Mouse (Mus musculus) intestine, embryonic 14.5 days (tissue): ENCODE measurements at regions not wholly inside any gene's neighbourhood (a gene's known extent, or its start where the extent isn't known, plus 50 kb on each side); places are given as distances from the start of the nearest gene placed in this dataset.

ENCODE experiments used
- ATAC-seq: fragments of 200-750 bp; cut with Nextera tagmentation; replicated peaks from 2 replicates; pipeline ENCODE4 v1.8.0; 2017; ENCODE audit warnings: low read depth, moderate number of reproducible peaks, moderate TSS enrichment, moderate library complexity; ENCODE audit not compliant: low FRiP score, low TSS enrichment
- DNase-seq: peaks from one replicate; pipeline ENCODE4 v3.0.0-alpha.2; 2018; ENCODE audit warnings: low spot score
- H3K27ac ChIP-seq: fragments of 300-500 bp; sonication (generic); 2 replicates; pipeline ENCODE4 v1.5.1; 2014; ENCODE audit warnings: low read depth, mild to moderate bottlenecking, control low read depth
- H3K27me3 ChIP-seq: fragments of 300-500 bp; sonication (generic); replicated peaks from 2 replicates; pipeline ENCODE4 v1.6.1; 2014; ENCODE audit warnings: low read length, control low read depth; ENCODE audit not compliant: control insufficient read depth, insufficient read depth
- H3K36me3 ChIP-seq: fragments of 300-500 bp; sonication (generic); 2 replicates; pipeline ENCODE4 v1.6.1; 2014; ENCODE audit warnings: low read length, control low read depth; ENCODE audit not compliant: control insufficient read depth, insufficient read depth
- H3K4me1 ChIP-seq: fragments of 300-500 bp; sonication (generic); replicated peaks from 2 replicates; pipeline ENCODE4 v1.6.1; 2014; ENCODE audit warnings: low read length, control low read depth, mixed read lengths; ENCODE audit not compliant: control insufficient read depth, insufficient read depth
- H3K4me2 ChIP-seq: fragments of 300-500 bp; sonication (generic); 2 replicates; pipeline ENCODE4 v1.6.1; 2014; ENCODE audit warnings: low read length
- H3K4me3 ChIP-seq: fragments of 300-500 bp; sonication (generic); 2 replicates; pipeline ENCODE4 v1.5.1; 2014; ENCODE audit warnings: low read depth, low read length, control low read depth, mixed read lengths
- H3K9ac ChIP-seq: fragments of 300-500 bp; sonication (generic); 2 replicates; pipeline ENCODE4 v1.6.1; 2014; ENCODE audit warnings: mild to moderate bottlenecking, low read length
- H3K9me3 ChIP-seq: fragments of 300-500 bp; sonication (generic); 2 replicates; pipeline ENCODE4 v1.6.1; 2016; ENCODE audit warnings: low read length, control low read depth; ENCODE audit not compliant: control insufficient read depth
- WGBS: fragments of 180-500 bp; shearing (Covaris S2); extraction: QIAGEN DNeasy Blood & Tissue Kit; methylation state at CpG from one replicate; pipeline ENCODE4 v1.1.7; 2014; 5-methylcytosine and 5-hydroxymethylcytosine counted together

GRCm38 (mm10) chr10:21446641-21447040 is 69.5 kb downstream of the Aldh8a1 start:
- DNase-seq = no peak
- no peaks in the 10 kb centered on the region for H3K27me3 ChIP-seq
- no peaks in the 10 kb centered on the region for H3K36me3 ChIP-seq
- no peak overlapping the region for H3K4me2 ChIP-seq
- no peaks in the 10 kb centered on the region for H3K9me3 ChIP-seq
- H3K4me3 ChIP-seq = no peak overlapping the region
- no peak overlapping the region for H3K9ac ChIP-seq
- 49% methylated on average over 12 of the region's 12 CpGs for WGBS
- H3K4me1 ChIP-seq = peaks cover 2% of the 10 kb centered on the region; the same call in 1 of the 2 replicates
- ATAC-seq = no peak
- H3K27ac ChIP-seq = no peak overlapping the region

- H3K4me1 ChIP-seq = peaks cover 2% of the 10 kb centered on the region; the same call in 1 of the 2 replicates
- no peak overlapping the region for H3K4me2 ChIP-seq
- DNase-seq (no peak), ATAC-seq (no peak)
- 75% methylated on average over 3 of the region's 3 CpGs for WGBS
- no peaks in the 10 kb centered on the region for H3K27me3 ChIP-seq
- no peaks in the 10 kb centered on the region for H3K36me3 ChIP-seq
- H3K9ac ChIP-seq = no peak overlapping the region
- no peak overlapping the region for H3K4me3 ChIP-seq
- no peak overlapping the region for H3K27ac ChIP-seq
- H3K9me3 ChIP-seq = no peaks in the 10 kb centered on the region
Measured at GRCm38 (mm10) chr10:21448132-21448531, 71.0 kb downstream of the Aldh8a1 start.

GRCm38 (mm10) chr10:21448942-21449341 is 71.9 kb downstream of the Aldh8a1 start:
- no peaks in the 10 kb centered on the region for H3K36me3 ChIP-seq
- DNase-seq = no peak
- ATAC-seq = no peak
- no peak overlapping the region for H3K4me3 ChIP-seq
- H3K9me3 ChIP-seq = no peaks in the 10 kb centered on the region
- WGBS = 73% methylated on average over 5 of the region's 5 CpGs
- no peak overlapping the region for H3K9ac ChIP-seq
- H3K27me3 ChIP-seq = no peaks in the 10 kb centered on the region
- H3K4me1 ChIP-seq = peaks cover 2% of the 10 kb centered on the region; the same call in 1 of the 2 replicates
- H3K4me2 ChIP-seq = no peak overlapping the region
- H3K27ac ChIP-seq = no peak overlapping the region

GRCm38 (mm10) chr10:21452611-21453010 is 75.5 kb downstream of the Aldh8a1 start:
- no peak overlapping the region for H3K27ac ChIP-seq
- no peak overlapping the region for H3K4me3 ChIP-seq
- no peaks in the 10 kb centered on the region for H3K36me3 ChIP-seq
- DNase-seq (no peak), ATAC-seq (no peak)
- WGBS = 94% methylated on average over 2 of the region's 2 CpGs
- no peaks in the 10 kb centered on the region for H3K4me1 ChIP-seq
- H3K27me3 ChIP-seq = no peaks in the 10 kb centered on the region
- no peak overlapping the region for H3K9ac ChIP-seq
- H3K4me2 ChIP-seq = no peak overlapping the region
- no peaks in the 10 kb centered on the region for H3K9me3 ChIP-seq

GRCm38 (mm10) chr10:21453527-21453926 is 76.4 kb downstream of the Aldh8a1 start:
- Histone ChIP-seq H3K9ac (no peak overlapping the region), H3K9me3 (no peaks in the 10 kb centered on the region), H3K4me3 (no peak overlapping the region), H3K4me2 (no peak overlapping the region), H3K27me3 (no peaks in the 10 kb centered on the region), H3K27ac (no peak overlapping the region), H3K4me1 (no peaks in the 10 kb centered on the region), H3K36me3 (no peaks in the 10 kb centered on the region)
- WGBS = 71% methylated on average over 3 of the region's 3 CpGs
- no peak for ATAC-seq
- DNase-seq = peak; percentile 31

- DNase-seq = peak; percentile 44
- Histone ChIP-seq H3K4me3 (no peak overlapping the region), H3K4me2 (no peak overlapping the region), H3K36me3 (no peaks in the 10 kb centered on the region), H3K27ac (no peak overlapping the region), H3K4me1 (no peaks in the 10 kb centered on the region), H3K9me3 (no peaks in the 10 kb centered on the region), H3K27me3 (no peaks in the 10 kb centered on the region), H3K9ac (no peak overlapping the region)
- ATAC-seq = no peak
- WGBS = 89% methylated on average over 5 of the region's 5 CpGs
Measured at GRCm38 (mm10) chr10:21454153-21454552, 77.1 kb downstream of the Aldh8a1 start.

- Histone ChIP-seq H3K27ac (no peak overlapping the region), H3K36me3 (no peaks in the 10 kb centered on the region), H3K4me2 (no peak overlapping the region), H3K9me3 (no peaks in the 10 kb centered on the region), H3K4me1 (no peaks in the 10 kb centered on the region), H3K9ac (no peak overlapping the region), H3K4me3 (no peak overlapping the region), H3K27me3 (no peaks in the 10 kb centered on the region)
- DNase-seq (peak; percentile 37), ATAC-seq (no peak)
- 90% methylated on average over 16 of the region's 16 CpGs for WGBS
Measured at GRCm38 (mm10) chr10:21454757-21455156, 77.7 kb downstream of the Aldh8a1 start.

GRCm38 (mm10) chr10:21455863-21456262 is 78.8 kb downstream of the Aldh8a1 start:
- no peak overlapping the region for H3K27ac ChIP-seq
- no peak overlapping the region for H3K9ac ChIP-seq
- no peak overlapping the region for H3K4me3 ChIP-seq
- ATAC-seq (no peak), DNase-seq (no peak)
- no peak overlapping the region for H3K4me2 ChIP-seq
- no peaks in the 10 kb centered on the region for H3K36me3 ChIP-seq
- 71% methylated on average over 5 of the region's 5 CpGs for WGBS
- H3K27me3 ChIP-seq = no peaks in the 10 kb centered on the region
- no peaks in the 10 kb centered on the region for H3K9me3 ChIP-seq
- H3K4me1 ChIP-seq = 0 out of 2 replicates have a peak, but pooled peaks cover 4% of the 10 kb centered on the region

GRCm38 (mm10) chr10:21456359-21456758 is 79.3 kb downstream of the Aldh8a1 start:
- DNase-seq = peak; percentile 32
- no peak for ATAC-seq
- Histone ChIP-seq H3K27ac (no peak overlapping the region), H3K4me2 (no peak overlapping the region), H3K27me3 (no peaks in the 10 kb centered on the region), H3K4me1 (0 out of 2 replicates have a peak, but pooled peaks cover 4% of the 10 kb centered on the region), H3K36me3 (no peaks in the 10 kb centered on the region), H3K9me3 (no peaks in the 10 kb centered on the region), H3K9ac (no peak overlapping the region), H3K4me3 (no peak overlapping the region)
- 69% methylated on average over 3 of the region's 3 CpGs for WGBS
